Mouse (Mus musculus): ENCODE results near the gene Hps1. TPM values are rescaled to one million over a fixed set of nuclear protein-coding genes. Genes with fewer than 3 reads are reported as not detected.
"Not testable (repeated sequence)": the region's sequence is repeated elsewhere in the genome, so short reads cannot be mapped to it uniquely, and the experiment has no call there.

The Hps1 gene
- polyA plus RNA-seq, 1 experiment from 2014 or later: 10.7 TPM

- no peak overlapping the region for H3K27ac ChIP-seq (replicated peaks; ENCODE audit: low read depth, low read length)
- ATAC-seq (ENCODE audit: low read depth): no peak
These were observed 16.0 kb upstream of the Hps1 start for GRCm38 (mm10) chr19:42795801-42796200.

GRCm38 (mm10) chr19:42794914-42795613, 15.3 kb upstream of the Hps1 start:
- no peaks in the 10 kb centered on the region for H3K36me3 ChIP-seq (ENCODE audit: control insufficient read depth, insufficient read depth, low read length)
- H3K9me3 ChIP-seq (ENCODE audit: control insufficient read depth, low read length): no peaks in the 10 kb centered on the region
- peak overlapping the region; percentile 31 for H3K4me3 ChIP-seq (ENCODE audit: low read depth, low read length)
- peak overlapping the region; percentile 67 for H3K4me2 ChIP-seq (ENCODE audit: low read depth, low read length)
- WGBS: 2% methylated on average over 31 of the region's 31 CpGs
- ATAC-seq (ENCODE audit: low read depth) (peak; percentile 93), DNase-seq (ENCODE audit: low spot score) (peak; percentile 92)
- no peak overlapping the region for H3K27ac ChIP-seq (replicated peaks; ENCODE audit: low read depth, low read length)
- no peaks in the 10 kb centered on the region for H3K4me1 ChIP-seq (ENCODE audit: control insufficient read depth, insufficient read depth, low read length)
- H3K27me3 ChIP-seq (replicated peaks; ENCODE audit: control insufficient read depth, insufficient read depth, low read length): 0 out of 2 replicates have a peak, but pooled peaks cover 5% of the 10 kb centered on the region
- H3K9ac ChIP-seq (ENCODE audit: low read depth, low read length): peak overlapping the region; percentile 51

More at GRCm38 (mm10) chr19:42795801-42796200, 16.0 kb upstream of the Hps1 start:
- WGBS: 20% methylated on average over 9 of the region's 9 CpGs
- H3K9me3 ChIP-seq (ENCODE audit: control insufficient read depth, low read length): no peaks in the 10 kb centered on the region
- 0 out of 2 replicates have a peak, but pooled peaks cover 7% of the 10 kb centered on the region for H3K27me3 ChIP-seq (replicated peaks; ENCODE audit: control insufficient read depth, insufficient read depth, low read length)
- H3K4me1 ChIP-seq (ENCODE audit: control insufficient read depth, insufficient read depth, low read length): no peaks in the 10 kb centered on the region
- H3K4me2 ChIP-seq (ENCODE audit: low read depth, low read length): peak overlapping the region; percentile 67
- H3K36me3 ChIP-seq (ENCODE audit: control insufficient read depth, insufficient read depth, low read length): no peaks in the 10 kb centered on the region
- H3K9ac ChIP-seq (ENCODE audit: low read depth, low read length): peak overlapping the region; percentile 51; the same call in 1 of the 2 replicates
- no peak for DNase-seq (ENCODE audit: low spot score)
- no peak overlapping the region for H3K4me3 ChIP-seq (ENCODE audit: low read depth, low read length)

GRCm38 (mm10) chr19:42788311-42788710, 8.5 kb upstream of the Hps1 start:
- 34% methylated on average over 5 of the region's 5 CpGs for WGBS
- ATAC-seq (ENCODE audit: low read depth) (peak; percentile 30; the same call in 1 of the 2 replicates), DNase-seq (ENCODE audit: low spot score) (peak; percentile 27)
- Histone ChIP-seq H3K27ac (replicated peaks; ENCODE audit: low read depth, low read length) (no peak overlapping the region), H3K4me2 (ENCODE audit: low read depth, low read length) (no peak overlapping the region), H3K4me3 (ENCODE audit: low read depth, low read length) (no peak overlapping the region), H3K27me3 (replicated peaks; ENCODE audit: control insufficient read depth, insufficient read depth, low read length) (no peaks in the 10 kb centered on the region), H3K9ac (ENCODE audit: low read depth, low read length) (no peak overlapping the region), H3K4me1 (ENCODE audit: control insufficient read depth, insufficient read depth, low read length) (no peaks in the 10 kb centered on the region), H3K36me3 (ENCODE audit: control insufficient read depth, insufficient read depth, low read length) (no peaks in the 10 kb centered on the region), H3K9me3 (ENCODE audit: control insufficient read depth, low read length) (no peaks in the 10 kb centered on the region)

- Histone ChIP-seq H3K36me3 (ENCODE audit: control insufficient read depth, insufficient read depth, low read length) (no peaks in the 10 kb centered on the region), H3K27me3 (replicated peaks; ENCODE audit: control insufficient read depth, insufficient read depth, low read length) (no peaks in the 10 kb centered on the region), H3K4me1 (ENCODE audit: control insufficient read depth, insufficient read depth, low read length) (no peaks in the 10 kb centered on the region), H3K27ac (replicated peaks; ENCODE audit: low read depth, low read length) (no peak overlapping the region), H3K4me3 (ENCODE audit: low read depth, low read length) (no peak overlapping the region), H3K4me2 (ENCODE audit: low read depth, low read length) (no peak overlapping the region), H3K9ac (ENCODE audit: low read depth, low read length) (no peak overlapping the region), H3K9me3 (ENCODE audit: control insufficient read depth, low read length) (no peaks in the 10 kb centered on the region)
- 56% methylated on average over 8 of the region's 8 CpGs for WGBS
- DNase-seq (ENCODE audit: low spot score) (no peak), ATAC-seq (ENCODE audit: low read depth) (no peak)
These were observed 5.9 kb upstream of the Hps1 start for GRCm38 (mm10) chr19:42785562-42786220.

DNA sequence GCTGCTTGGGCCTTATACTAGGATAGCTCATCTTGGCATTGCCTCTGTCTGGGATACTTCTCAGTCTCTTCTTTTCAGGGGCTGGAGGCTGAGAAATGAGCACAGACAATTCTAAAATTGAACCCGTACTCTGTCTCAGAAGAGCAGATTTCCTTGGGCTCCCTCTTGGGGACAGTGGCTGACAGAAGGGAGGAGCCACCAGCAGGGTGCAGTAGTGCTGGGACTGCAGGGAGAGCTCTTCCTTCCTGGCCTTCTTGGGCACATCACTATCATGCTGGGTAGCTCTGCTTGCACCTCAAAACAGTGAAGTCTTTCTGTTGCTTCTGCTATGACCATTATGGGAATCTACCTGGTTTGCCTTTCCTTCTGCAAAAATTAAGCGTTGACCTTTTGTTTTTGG, 5.4 kb upstream of the Hps1 start:
- Histone ChIP-seq H3K36me3 (ENCODE audit: control insufficient read depth, insufficient read depth, low read length) (no peaks in the 10 kb centered on the region), H3K9me3 (ENCODE audit: control insufficient read depth, low read length) (no peaks in the 10 kb centered on the region), H3K4me1 (ENCODE audit: control insufficient read depth, insufficient read depth, low read length) (no peaks in the 10 kb centered on the region), H3K27ac (replicated peaks; ENCODE audit: low read depth, low read length) (no peak overlapping the region), H3K4me3 (ENCODE audit: low read depth, low read length) (no peak overlapping the region), H3K4me2 (ENCODE audit: low read depth, low read length) (no peak overlapping the region), H3K9ac (ENCODE audit: low read depth, low read length) (no peak overlapping the region), H3K27me3 (replicated peaks; ENCODE audit: control insufficient read depth, insufficient read depth, low read length) (no peaks in the 10 kb centered on the region)
- WGBS: 49% methylated on average over 2 of the region's 2 CpGs
- DNase-seq (ENCODE audit: low spot score) (no peak), ATAC-seq (ENCODE audit: low read depth) (no peak)

GRCm38 (mm10) chr19:42780156-42780538, 369 bp upstream of the Hps1 start:
- H3K4me2 ChIP-seq (ENCODE audit: low read depth, low read length): peak overlapping the region; percentile 81
- 47% methylated on average over 7 of the region's 7 CpGs for WGBS
- DNase-seq (ENCODE audit: low spot score); H3K4me1 ChIP-seq (ENCODE audit: control insufficient read depth, insufficient read depth, low read length); ATAC-seq (ENCODE audit: low read depth); H3K27me3 ChIP-seq (replicated peaks; ENCODE audit: control insufficient read depth, insufficient read depth, low read length); H3K36me3 ChIP-seq (ENCODE audit: control insufficient read depth, insufficient read depth, low read length); H3K9me3 ChIP-seq (ENCODE audit: control insufficient read depth, low read length): not testable (repeated sequence)
- H3K27ac ChIP-seq (replicated peaks; ENCODE audit: low read depth, low read length): peak overlapping the region; percentile 85
- H3K9ac ChIP-seq (ENCODE audit: low read depth, low read length): peak overlapping the region; percentile 78
- peak overlapping the region; percentile 68 for H3K4me3 ChIP-seq (ENCODE audit: low read depth, low read length)

- H3K27ac ChIP-seq (replicated peaks; ENCODE audit: low read depth, low read length): no peak overlapping the region
- no peaks in the 10 kb centered on the region for H3K4me1 ChIP-seq (ENCODE audit: control insufficient read depth, insufficient read depth, low read length)
- ATAC-seq (ENCODE audit: low read depth): no peak
- DNase-seq (ENCODE audit: low spot score): no peak
- H3K27me3 ChIP-seq (replicated peaks; ENCODE audit: control insufficient read depth, insufficient read depth, low read length): no peaks in the 10 kb centered on the region
- 75% methylated on average over 5 of the region's 5 CpGs for whole genome bisulfite sequencing
- H3K9me3 ChIP-seq (ENCODE audit: control insufficient read depth, low read length): no peaks in the 10 kb centered on the region
- H3K4me2 ChIP-seq (ENCODE audit: low read depth, low read length): no peak overlapping the region
- H3K9ac ChIP-seq (ENCODE audit: low read depth, low read length): no peak overlapping the region
- H3K36me3 ChIP-seq (ENCODE audit: control insufficient read depth, insufficient read depth, low read length): no peaks in the 10 kb centered on the region
- no peak overlapping the region for H3K4me3 ChIP-seq (ENCODE audit: low read depth, low read length)
These were observed 2.0 kb downstream of the Hps1 start for GRCm38 (mm10) chr19:42777801-42778200.

GRCm38 (mm10) chr19:42776813-42777212, 3.0 kb downstream of the Hps1 start:
- Histone ChIP-seq H3K9ac (ENCODE audit: low read depth, low read length) (no peak overlapping the region), H3K27ac (replicated peaks; ENCODE audit: low read depth, low read length) (no peak overlapping the region), H3K4me2 (ENCODE audit: low read depth, low read length) (no peak overlapping the region), H3K36me3 (ENCODE audit: control insufficient read depth, insufficient read depth, low read length) (no peaks in the 10 kb centered on the region), H3K4me3 (ENCODE audit: low read depth, low read length) (no peak overlapping the region), H3K9me3 (ENCODE audit: control insufficient read depth, low read length) (no peaks in the 10 kb centered on the region), H3K4me1 (ENCODE audit: control insufficient read depth, insufficient read depth, low read length) (no peaks in the 10 kb centered on the region), H3K27me3 (replicated peaks; ENCODE audit: control insufficient read depth, insufficient read depth, low read length) (no peaks in the 10 kb centered on the region)
- WGBS: 85% methylated on average over 1 of the region's 1 CpGs
- ATAC-seq (ENCODE audit: low read depth): no peak
- DNase-seq (ENCODE audit: low spot score): no peak

All from embryonic facial prominence, embryonic 14.5 days (tissue).